Mouse (Mus musculus): ENCODE measurements around the gene Cxcl9. TPM values are rescaled to one million over a fixed set of nuclear protein-coding genes. Genes with fewer than 3 reads are reported as not detected.
"Not testable (repeated sequence)": the region's sequence is repeated elsewhere in the genome, so short reads cannot be mapped to it uniquely, and the experiment has no call there.

Gene Cxcl9
- 1 to 10 TPM; 1.1 to 2.5 TPM for total RNA-seq (2021)
- long read RNA-seq, experiment 1, result 0 reads
- long read RNA-seq, experiment 2, result 0 reads

DNA sequence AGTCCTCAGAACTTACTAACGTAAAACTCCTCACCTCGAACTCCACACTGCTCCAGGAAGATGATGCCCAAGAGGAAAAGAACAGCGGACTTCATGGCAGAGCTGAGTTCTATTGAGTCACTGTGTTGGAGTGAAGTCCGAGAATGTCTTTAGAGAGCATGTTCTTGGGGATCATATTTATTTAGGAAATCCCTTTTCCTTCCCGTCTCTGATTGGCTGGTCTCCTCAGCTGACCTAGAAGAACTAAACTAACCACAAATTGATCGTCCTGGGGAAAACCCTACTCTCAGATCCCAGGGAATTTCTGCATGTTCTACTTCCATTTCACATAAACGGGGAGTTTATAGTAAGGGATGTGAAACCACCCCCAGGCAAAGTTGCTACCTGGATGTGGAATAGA lies at the start of gene Cxcl9:
TSS of gene Cxcl9 (minus strand) at position 151 of the 400 bp plus-strand sequence.
- DNase-seq, result no peak

DNA sequence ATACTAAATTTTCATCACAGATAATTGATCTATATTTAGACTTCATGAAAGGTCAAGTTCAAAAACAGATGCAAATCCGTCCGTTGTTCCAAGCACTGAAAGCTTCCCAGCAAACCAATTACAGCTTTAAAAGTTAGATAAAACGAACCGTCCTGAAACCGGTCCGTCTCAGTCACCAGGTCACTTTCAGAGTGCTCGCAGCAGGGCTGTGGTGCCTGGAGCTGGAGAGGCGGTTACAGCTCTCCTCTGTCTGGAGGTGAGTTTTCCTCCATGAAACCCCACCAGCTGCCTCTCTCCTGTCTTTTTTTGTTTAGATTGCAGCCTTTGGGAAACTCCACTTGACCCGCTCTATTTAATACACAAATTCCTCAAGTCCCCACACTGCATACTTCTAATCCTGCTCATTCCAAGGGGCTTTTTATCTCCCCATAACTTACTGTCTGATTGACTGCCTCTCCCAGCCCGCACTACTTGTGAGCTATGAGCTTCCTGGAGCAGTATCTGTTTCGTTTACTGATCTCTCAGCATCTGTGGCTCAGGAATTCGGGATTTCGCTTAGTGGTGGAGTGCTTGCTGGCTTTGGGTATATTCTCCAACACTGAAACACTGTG lies 49.0 kb upstream of the Cxcl9 start:
- DNase-seq, result no peak

- no peak for DNase-seq
Observed at GRCm38 (mm10) chr5:92375368-92375767, 47.5 kb upstream of the Cxcl9 start.

DNA sequence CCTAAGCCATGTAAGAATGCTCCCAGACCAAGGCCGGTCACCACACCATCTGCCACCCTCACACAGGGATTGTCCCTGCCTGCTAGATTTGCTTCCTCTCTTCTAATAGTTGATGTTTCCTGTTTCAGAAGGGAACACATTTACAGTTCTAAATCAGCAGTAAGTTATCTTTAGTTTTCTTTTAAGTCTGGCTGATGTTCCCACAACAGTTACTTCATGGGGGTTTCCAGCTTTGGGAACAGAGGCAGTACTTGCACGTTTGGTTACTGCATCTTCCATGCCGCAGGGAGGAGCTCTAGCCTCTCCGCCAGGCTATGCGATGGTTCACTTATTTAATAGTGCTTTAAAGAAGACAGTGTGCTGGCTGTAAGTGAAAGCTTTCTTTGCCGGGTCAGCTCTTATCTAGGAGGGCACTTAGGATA lies 46.9 kb upstream of the Cxcl9 start:
- peak; percentile 68 to 78 for DNase-seq

GRCm38 (mm10) chr5:92372605-92373004 lies 44.7 kb upstream of the Cxcl9 start:
- DNase-seq, result no peak

- no peak for DNase-seq
Observed at GRCm38 (mm10) chr5:92371361-92371976, 43.6 kb upstream of the Cxcl9 start.

DNA sequence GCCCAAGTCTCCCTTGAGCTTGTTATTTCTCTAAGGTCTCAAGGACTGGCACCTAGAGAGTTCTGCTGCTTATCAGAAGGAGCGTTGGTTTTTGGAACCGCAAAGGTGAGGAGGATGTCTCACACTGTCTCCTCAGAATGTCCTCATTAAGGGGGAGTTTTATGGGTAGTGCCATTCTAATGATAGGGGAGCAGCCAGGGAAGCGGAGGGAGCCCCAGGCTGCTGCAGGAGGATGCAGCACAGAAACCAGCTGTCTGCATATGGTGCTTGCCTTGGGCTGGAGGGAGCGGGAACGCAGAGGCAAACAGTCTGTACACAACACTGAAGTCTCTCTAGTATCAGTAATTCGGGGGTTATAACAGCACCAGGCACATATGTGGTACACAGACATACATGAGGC lies 43.0 kb upstream of the Cxcl9 start:
- DNase-seq, result no peak

DNA sequence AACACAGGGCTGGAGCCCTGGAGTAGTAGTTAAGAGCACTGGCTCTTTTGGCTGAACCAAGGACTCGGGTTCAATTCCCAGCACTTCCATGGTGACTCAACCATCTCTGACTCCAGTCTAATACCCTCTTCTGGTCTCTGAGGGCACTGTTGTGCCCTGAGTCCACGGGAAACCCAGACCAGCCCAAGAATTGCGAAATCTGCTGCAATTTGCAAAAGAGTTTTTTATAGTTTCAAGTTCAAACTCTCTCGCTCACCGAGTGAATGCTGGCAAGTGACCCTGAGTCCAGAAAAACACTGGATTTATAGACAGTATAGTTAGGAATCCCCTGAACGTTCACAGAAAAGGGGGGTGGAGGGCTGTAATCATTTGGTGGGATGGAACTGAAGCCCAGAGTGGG lies 42.5 kb upstream of the Cxcl9 start:
- no peak for DNase-seq

GRCm38 (mm10) chr5:92369151-92369994 lies 41.5 kb upstream of the Cxcl9 start:
- peak; percentile 66 to 75 for DNase-seq

DNA sequence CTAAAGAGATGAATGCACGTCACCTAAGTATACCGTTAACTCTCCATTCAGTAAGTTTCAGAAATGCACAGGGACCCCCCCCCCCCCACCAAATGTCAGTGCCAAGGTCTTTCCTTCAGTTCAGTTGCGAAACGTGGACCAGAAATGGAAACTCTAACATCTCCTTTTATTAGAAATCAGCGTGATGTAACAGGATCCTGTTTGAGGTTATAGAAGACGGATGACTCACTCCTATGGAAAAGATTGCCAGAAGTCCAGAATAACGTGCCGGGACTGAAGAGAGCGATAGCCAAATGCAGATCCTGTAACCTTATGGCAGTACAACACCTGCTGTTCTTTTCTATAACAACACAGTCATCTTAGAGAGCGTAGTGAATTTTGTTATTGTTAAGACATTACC lies 40.5 kb upstream of the Cxcl9 start:
- no peak for DNase-seq

- DNase-seq, result no peak
Observed at GRCm38 (mm10) chr5:92366565-92366964, 38.7 kb upstream of the Cxcl9 start.

- DNase-seq, result no peak
Observed at GRCm38 (mm10) chr5:92365146-92365705, 37.3 kb upstream of the Cxcl9 start.

GRCm38 (mm10) chr5:92364011-92364410 lies 36.1 kb upstream of the Cxcl9 start:
- no peak for DNase-seq

- no peak for DNase-seq
Observed at GRCm38 (mm10) chr5:92363179-92363578, 35.3 kb upstream of the Cxcl9 start.

DNA sequence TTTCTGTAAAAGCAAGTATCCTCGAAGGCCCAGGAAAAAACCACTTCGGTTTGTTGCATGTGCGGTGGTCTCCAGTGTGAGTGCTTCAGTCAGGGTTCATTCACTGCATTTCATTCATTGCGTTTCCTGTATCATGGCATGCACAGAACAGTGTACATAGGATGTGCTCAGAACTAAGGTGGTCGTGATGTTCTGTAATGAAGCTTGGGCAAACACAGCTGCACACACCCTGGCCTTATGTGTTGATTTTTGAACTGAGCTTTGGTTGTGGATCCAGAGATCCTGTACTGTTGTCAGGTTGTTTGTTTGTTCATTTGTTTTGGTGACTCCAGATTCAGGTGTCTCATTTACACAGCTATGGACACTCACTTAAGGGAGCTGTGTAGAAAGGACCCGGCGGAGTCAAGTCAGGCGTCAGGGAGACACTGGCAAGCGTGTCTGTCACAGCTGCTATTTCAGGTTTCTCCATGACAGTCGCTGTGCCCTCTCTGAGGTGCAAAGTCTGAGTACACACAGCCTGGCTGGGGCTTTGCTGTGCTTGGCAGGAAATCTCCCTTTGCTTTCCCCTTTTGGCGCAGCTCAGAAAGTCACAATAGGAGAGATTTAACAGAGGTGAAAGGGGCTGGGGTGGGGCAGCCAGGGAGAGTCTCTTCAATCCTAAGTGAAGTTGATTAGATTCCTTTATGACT lies 31.0 kb upstream of the Cxcl9 start:
- no peak for DNase-seq

- peak; percentile 72 to 74 for DNase-seq
Observed at GRCm38 (mm10) chr5:92358033-92358432, 30.2 kb upstream of the Cxcl9 start.

GRCm38 (mm10) chr5:92353517-92353916 lies 25.6 kb upstream of the Cxcl9 start:
- DNase-seq, result peak; percentile 79

- not testable (repeated sequence) for DNase-seq
Observed at GRCm38 (mm10) chr5:92352716-92353115, 24.8 kb upstream of the Cxcl9 start.

GRCm38 (mm10) chr5:92349731-92350130 lies 21.9 kb upstream of the Cxcl9 start:
- DNase-seq, result no peak

GRCm38 (mm10) chr5:92348794-92349413 lies 21.0 kb upstream of the Cxcl9 start, which contains the start of gene Cxcl10:
Gene Cxcl10, minus strand, starts transcription at chr5:92348889.
- DNase-seq, result peak; percentile 76 to 80

GRCm38 (mm10) chr5:92345006-92345405 lies 17.1 kb upstream of the Cxcl9 start:
- no peak for DNase-seq

GRCm38 (mm10) chr5:92340606-92341005 lies 12.7 kb upstream of the Cxcl9 start:
- no peak for DNase-seq
